Mouse (Mus musculus) lung, postnatal 0 days (tissue): ENCODE data around the gene Erg.

Experiments used
- CTCF ChIP-seq: IDR thresholded peaks from 2 replicates; pipeline ENCODE4 v1.5.1; 2016; ENCODE audit warnings: antibody characterized with exemption, mild to moderate bottlenecking
- EP300 ChIP-seq: IDR thresholded peaks from 2 replicates; pipeline ENCODE4 v1.6.1; 2016; ENCODE audit warnings: antibody characterized with exemption, mild to moderate bottlenecking, control low read depth

DNA sequence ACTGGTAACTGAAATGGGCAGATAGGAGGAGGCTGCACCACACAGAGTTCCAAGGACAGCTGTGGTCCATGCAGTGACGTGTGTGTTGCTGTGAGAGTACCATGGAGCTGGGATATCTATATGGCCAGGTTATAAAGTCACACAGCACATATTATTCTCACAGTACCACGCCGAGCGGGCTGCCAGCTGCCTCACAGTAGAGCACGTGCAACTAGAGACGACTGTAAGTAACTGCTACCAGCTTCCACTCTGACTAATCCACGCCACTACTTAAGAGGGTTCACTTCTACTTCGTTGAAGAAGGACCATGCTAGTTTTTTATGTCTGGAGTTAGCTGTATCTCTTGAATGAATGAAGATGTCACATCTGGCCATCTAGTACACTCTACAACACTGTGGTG, 66.9 kb downstream of the Erg start:
- TF ChIP-seq CTCF (no peak), EP300 (no peak)
